Mouse (Mus musculus): Measurements from ENCODE around the gene Slf2.

- TF ChIP-seq GATA1 (IDR thresholded peaks at IDR 0.05; ENCODE audit: borderline replicate concordance, low read length): no peak
- TF ChIP-seq FLI1 (IDR thresholded peaks at IDR 0.05; ENCODE audit: low read length): no peak
Measured at GRCm38 (mm10) chr19:45007021-45007420, 76.1 kb downstream of the Slf2 start.

Data from megakaryocyte, embryonic 14.5 days (primary cell).